Mouse (Mus musculus) testis, adult 2 months (tissue): ENCODE measurements around the gene Ihh.

Source experiments
- CTCF ChIP-seq: fragments of 200-500 bp; IDR thresholded peaks from 2 replicates; pipeline ENCODE4 v1.5.1; 2012; ENCODE audit warnings: low read depth, mild to moderate bottlenecking, inconsistent platforms, low read length, moderate library complexity; ENCODE audit not compliant: control insufficient read depth, insufficient read depth, insufficient replicate concordance
- POLR2A ChIP-seq: fragments of 200-500 bp; IDR thresholded peaks from 2 replicates; pipeline ENCODE4 v1.6.1; 2012; ENCODE audit warnings: low read depth, mild to moderate bottlenecking, inconsistent platforms, low read length, moderate library complexity; ENCODE audit not compliant: control insufficient read depth

DNA sequence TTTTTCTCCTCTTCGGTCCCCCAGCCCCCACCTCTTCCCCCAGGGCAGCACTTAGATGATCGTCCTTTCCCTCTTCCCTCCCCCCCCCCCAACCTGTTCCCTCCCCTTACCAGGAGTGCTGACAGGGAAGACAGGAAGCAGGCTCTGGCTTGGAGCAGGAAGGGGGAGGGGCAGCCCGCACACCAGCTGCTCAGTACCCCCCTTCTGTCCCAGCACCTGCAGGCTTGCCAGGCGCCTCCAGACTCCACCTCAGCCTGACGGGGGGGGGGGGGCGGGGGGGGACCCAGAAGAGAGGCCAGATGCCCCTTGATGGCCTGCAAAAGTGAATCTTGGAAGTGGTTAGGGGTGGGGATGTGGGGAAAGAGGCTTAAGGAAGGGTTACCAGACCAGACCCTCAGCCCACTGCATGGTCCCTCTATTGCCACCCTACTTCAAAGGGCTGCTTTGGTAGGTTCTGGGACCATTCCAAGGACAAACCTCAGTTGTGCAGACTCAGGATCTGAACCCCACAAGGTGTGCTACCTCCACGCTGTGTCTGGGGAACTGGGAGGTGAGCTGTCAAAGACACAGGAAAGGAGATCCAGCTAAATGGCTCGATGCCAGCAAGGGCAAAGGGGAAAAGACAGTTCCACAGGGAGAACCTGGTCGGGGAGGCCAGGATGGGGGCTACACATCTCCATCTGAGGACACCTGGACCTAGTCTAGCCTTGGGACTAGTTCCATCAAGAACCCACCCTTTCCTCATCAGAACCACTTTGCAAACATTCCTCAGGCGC is 52.6 kb downstream of the Ihh start:
- no peak for TF ChIP-seq CTCF
- TF ChIP-seq POLR2A = no peak
